ENCODE assay signal across 13 mouse cellular contexts in genomic region chr2:125791485-125791885, GRCm38 (mm10). TPM values are rescaled to one million over a fixed set of nuclear protein-coding genes. Genes with fewer than 3 reads are reported as not detected.
DNase-seq lines count a peak whose midpoint lies in the region; ATAC-seq and TF ChIP-seq lines count a peak whose summit lies in the region.
"Had no signal": no experiment of that assay in that cellular context is flagged by ENCODE, and none has a peak within 500 bp of the region (broad histone marks: within the 10 kb centered on the region; RNA-seq: fewer than 3 reads in every experiment).

No protein-coding gene starts in this region.

- no peaks in the 10 kb centered on the region; the same call in 1 of the 2 replicates for H3K4me1 ChIP-seq in heart, adult 2 months (ENCODE audit: control insufficient read depth, insufficient read depth, low read length)
- H3K4me1 ChIP-seq in liver, embryonic 16.5 days (ENCODE audit: control insufficient read depth, low read depth, low read length) = no peaks in the 10 kb centered on the region
- H3K4me1 ChIP-seq: hindbrain, embryonic 13.5 days had no signal

- H3K4me3 ChIP-seq in heart, adult 2 months = no peak overlapping the region
- H3K4me3 ChIP-seq in liver, embryonic 16.5 days (ENCODE audit: low read depth, low read length) = no peak overlapping the region
- H3K4me3 ChIP-seq: erythroblast, embryonic 14.5 days; hindbrain, embryonic 13.5 days had no signal

- no peak overlapping the region for H3K27ac ChIP-seq in heart, adult 2 months
- H3K27ac ChIP-seq in liver, embryonic 16.5 days (ENCODE audit: low read length) = 0 out of 2 replicates have a peak overlapping the region, but pooled peaks have one; percentile 38
- H3K27ac ChIP-seq: hindbrain, embryonic 13.5 days had no signal

- no peak for DNase-seq in heart, adult 2 months
- no peak for DNase-seq in heart, postnatal 14 days
- peak; percentile 36 for DNase-seq in T-cell, adult 2 months (ENCODE audit: low spot score)
- DNase-seq in splenic B cell, adult 2 months (ENCODE audit: low read depth, low spot score) = peak; percentile 47
- no peak for DNase-seq in embryo, embryonic 10.5 days (ENCODE audit: low spot score)
- DNase-seq in cerebellum, postnatal 10 days = no peak
- no peak for DNase-seq in spleen, postnatal 10 days (ENCODE audit: low spot score in 2 of 2)
- DNase-seq: cerebellum, adult 2 months; gastrocnemius, postnatal 36 days; kidney, postnatal 4 days had no signal

- intact Hi-C loops in heart, adult 2 months (cut with DNase I) = no loop called here
- intact Hi-C loops in heart, postnatal 14 days (cut with DNase I) = no loop called here

- H3K36me3 ChIP-seq in heart, adult 2 months (ENCODE audit: control insufficient read depth, insufficient read depth, low read length) = no peaks in the 10 kb centered on the region
- H3K36me3 ChIP-seq in liver, embryonic 16.5 days (ENCODE audit: control insufficient read depth, insufficient read depth) = no peaks in the 10 kb centered on the region
- H3K36me3 ChIP-seq in splenic B cell, adult 2 months (ENCODE audit: control insufficient read depth, insufficient read depth, low read length, poor library complexity, severe bottlenecking) = no peaks in the 10 kb centered on the region
- H3K36me3 ChIP-seq: hindbrain, embryonic 13.5 days had no signal

- H3K9me3 ChIP-seq in liver, embryonic 16.5 days (replicated peaks; ENCODE audit: control insufficient read depth, low read length) = no peaks in the 10 kb centered on the region
- H3K9me3 ChIP-seq: hindbrain, embryonic 13.5 days had no signal

- no peak overlapping the region for H3K4me2 ChIP-seq in liver, embryonic 16.5 days (ENCODE audit: low read depth, low read length)
- H3K4me2 ChIP-seq: hindbrain, embryonic 13.5 days had no signal

- 67% methylated on average over 7 of the region's 7 CpGs for WGBS in heart, adult 2 months
- WGBS in liver, embryonic 16.5 days (ENCODE audit: insufficient replicate concordance) = 15% methylated on average over 7 of the region's 7 CpGs

- no peaks in the 10 kb centered on the region for H3K27me3 ChIP-seq in heart, adult 2 months (ENCODE audit: control insufficient read depth, insufficient read depth, low read length)
- no peaks in the 10 kb centered on the region for H3K27me3 ChIP-seq in liver, embryonic 16.5 days (ENCODE audit: control insufficient read depth, insufficient read depth, low read depth, low read length)
- no peaks in the 10 kb centered on the region for H3K27me3 ChIP-seq in splenic B cell, adult 2 months (ENCODE audit: control insufficient read depth, insufficient read depth, low read length, poor library complexity, severe bottlenecking)
- H3K27me3 ChIP-seq: hindbrain, embryonic 13.5 days had no signal

- no peaks in the 10 kb centered on the region for H3K79me2 ChIP-seq in heart, adult 2 months (replicated peaks; ENCODE audit: control insufficient read depth, insufficient read depth, low read length)

- no peak for TF ChIP-seq CTCF in heart, adult 2 months (IDR thresholded peaks at IDR 0.05)

- ATAC-seq in liver, embryonic 16.5 days (ENCODE audit: low read depth) = no peak

- TF ChIP-seq POLR2A in heart, adult 2 months (IDR thresholded peaks at IDR 0.05; ENCODE audit: insufficient read depth, low read depth, low read length) = 0 out of 2 replicates have a peak, but pooled peaks have one; percentile 16

- TF ChIP-seq EP300 in heart, adult 2 months (IDR thresholded peaks at IDR 0.05; ENCODE audit: insufficient read depth, low read depth, low read length) = no peak

- no peak overlapping the region for H3K9ac ChIP-seq in heart, adult 2 months (ENCODE audit: low read depth, low read length)
- no peak overlapping the region for H3K9ac ChIP-seq in liver, embryonic 16.5 days (ENCODE audit: low read depth, low read length)
- H3K9ac ChIP-seq: hindbrain, embryonic 13.5 days had no signal

RNA-seq across cellular contexts. Expression of gene Secisbp2l, which starts 8.8 kb away (rescaled TPM):
- 10 to 100 TPM; 23.1 to 28.9 TPM for total RNA-seq in heart, adult 2 months (2021)
- polyA plus RNA-seq in heart, adult 2 months (2012; rRNA removed) = 6.9 and 10.6 TPM in 2 replicates
- 10 to 100 TPM; 30.3 to 32.8 TPM for total RNA-seq in heart, postnatal 14 days (2021)
- 5.3 and 5.4 TPM in 2 replicates for polyA plus RNA-seq in liver, embryonic 16.5 days (2015; fragmentation: Nextera tagmentation; extraction: Ambion mirVana)

Comparison
In these comparisons a context has a peak if more than half of its experiments do, and no peak if none do; other contexts are left out.
1. DNase-seq: peak in T-cell, adult 2 months (single experiment) and splenic B cell, adult 2 months (single experiment); none in heart, adult 2 months (0 of 2), heart, postnatal 14 days (0 of 2), embryo, embryonic 10.5 days (single experiment), cerebellum, postnatal 10 days (0 of 2) and spleen, postnatal 10 days (0 of 2).